Mouse (Mus musculus): ENCODE measurements around the gene Prkcb. TPM values are rescaled to one million over a fixed set of nuclear protein-coding genes. Genes with fewer than 3 reads are reported as not detected.

Prkcb gene
- polyA plus RNA-seq (2017; shearing (Covaris generic)) = 140 TPM

DNA sequence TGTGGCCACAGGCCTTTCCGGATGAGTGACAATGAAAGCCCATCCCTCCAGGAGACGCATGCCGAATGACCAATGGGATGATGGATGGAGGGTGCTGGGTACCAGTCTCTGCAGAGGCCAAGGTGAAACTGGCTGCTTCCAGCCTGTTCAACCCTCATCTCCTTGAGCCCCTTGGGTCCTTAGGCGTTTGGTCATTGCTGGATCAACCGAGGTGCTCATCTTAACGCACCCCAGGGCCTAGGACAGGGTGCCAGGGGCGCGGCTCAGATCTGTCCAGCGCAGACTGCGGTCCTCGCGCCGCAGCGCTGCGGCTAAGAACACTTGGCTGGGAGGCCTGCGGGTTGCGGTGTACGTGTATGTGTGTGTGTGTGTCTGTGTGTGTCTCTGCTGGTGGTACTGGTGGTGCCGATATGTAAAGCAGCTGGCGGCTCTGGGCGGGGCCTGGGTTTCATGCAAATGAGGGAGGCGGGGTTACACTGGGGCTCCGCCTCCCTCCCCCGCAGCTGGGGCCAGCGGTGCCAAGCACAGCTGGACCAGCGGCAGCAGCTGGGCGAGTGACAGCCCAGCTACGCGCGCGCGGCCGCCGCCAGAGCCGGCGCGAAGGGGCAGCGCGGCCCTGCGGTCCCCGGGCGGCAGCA lies at the start of gene Prkcb:
Gene Prkcb, plus strand, starts transcription at position 147 of the 638 bp plus-strand sequence.

DNA sequence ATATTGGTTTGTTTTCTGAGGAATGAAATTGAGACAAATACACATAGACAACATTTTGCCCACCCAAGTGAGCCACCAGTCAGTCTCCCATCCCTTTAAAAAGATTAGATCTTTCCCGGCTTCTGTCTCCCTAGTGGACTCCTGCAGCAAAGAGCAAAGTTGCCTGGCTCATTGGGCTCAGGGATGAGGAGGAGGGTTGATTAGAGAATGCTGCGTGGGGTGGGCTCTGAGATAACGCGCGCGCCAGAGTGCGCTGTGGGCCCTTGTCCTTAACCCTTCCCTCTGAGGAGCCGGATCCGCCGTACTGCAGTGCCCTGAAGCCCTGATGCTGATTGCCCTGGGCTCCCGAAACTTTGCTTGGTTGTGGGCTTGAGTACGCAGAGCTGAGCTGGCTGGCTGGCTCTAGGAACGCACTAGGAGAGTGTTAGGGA lies 381.9 kb downstream of the Prkcb start, which contains the start of gene Cacng3:
Gene Cacng3, plus strand, starts transcription at position 51 of the 431 bp plus-strand sequence.

Other genes starting within 250 kb of the Prkcb start
- 49.5 TPM for gene Ubfd1, start 221.6 kb upstream of the Prkcb start, polyA plus RNA-seq (2017; shearing (Covaris generic))
- 13.3 TPM for gene Ears2, start 221.5 kb upstream of the Prkcb start, polyA plus RNA-seq (2017; shearing (Covaris generic))
- gene Ndufab1, start 186.9 kb upstream of the Prkcb start, polyA plus RNA-seq (2017; shearing (Covaris generic)) = 130 TPM
- 3.4 TPM for gene Palb2, start 155.8 kb upstream of the Prkcb start, polyA plus RNA-seq (2017; shearing (Covaris generic))
- gene Dctn5, start 155.7 kb upstream of the Prkcb start, polyA plus RNA-seq (2017; shearing (Covaris generic)) = 76.0 TPM
- 0.51 TPM for gene Plk1, start 129.3 kb upstream of the Prkcb start, polyA plus RNA-seq (2017; shearing (Covaris generic))
- gene Ern2, start 102.5 kb upstream of the Prkcb start, polyA plus RNA-seq (2017; shearing (Covaris generic)) = not detected
- gene Chp2, start 69.3 kb upstream of the Prkcb start, polyA plus RNA-seq (2017; shearing (Covaris generic)) = not detected